In the genomic region with DNA sequence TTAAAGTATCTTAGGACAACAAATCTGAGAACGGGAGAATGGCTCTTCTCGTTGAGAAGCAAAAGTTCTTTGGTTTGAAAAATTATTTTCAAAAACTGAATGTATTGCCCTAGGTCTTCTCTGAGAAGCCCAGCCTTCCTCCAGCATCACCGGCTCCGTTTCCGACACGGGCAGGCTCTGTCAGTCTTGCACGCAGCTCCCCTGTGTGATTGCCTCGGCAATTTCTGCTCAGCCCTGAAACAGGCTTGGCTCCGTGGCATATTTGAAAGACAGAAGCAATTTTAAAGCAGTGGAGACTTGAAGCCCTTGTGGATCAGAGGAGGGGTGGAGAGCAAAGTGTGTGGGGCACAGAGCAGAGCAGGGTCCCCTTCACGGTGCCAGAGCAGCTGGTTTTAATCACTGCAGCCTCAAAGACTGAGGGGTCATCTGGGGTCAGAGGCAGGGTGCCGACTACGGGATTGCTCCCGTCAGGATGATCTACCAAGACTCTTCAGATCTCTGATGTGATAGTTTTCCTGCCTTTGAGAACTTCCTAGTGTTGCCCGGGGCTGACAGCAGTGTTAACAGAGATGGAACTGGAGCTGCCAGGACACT, we compare ENCODE assay signal across 10 mouse cellular contexts.
A peak's percentile ranks its signal among the peaks of the same experiment; 100 is the strongest.
DNase-seq lines count a peak whose midpoint lies in the region; ATAC-seq and TF ChIP-seq lines count a peak whose summit lies in the region.
"Had no signal": no experiment of that assay in that cellular context is flagged by ENCODE, and none has a peak within 500 bp of the region (broad histone marks: within the 10 kb centered on the region; RNA-seq: fewer than 3 reads in every experiment).

No protein-coding gene starts in this region.

- no peak for TF ChIP-seq POLR2A in brain, embryonic 14.5 days (IDR thresholded peaks at IDR 0.05; ENCODE audit: borderline replicate concordance, extremely low read depth, insufficient read depth, insufficient read length, poor library complexity, severe bottlenecking)

- no peak overlapping the region for H3K4me2 ChIP-seq in heart, embryonic 11.5 days
- no peak overlapping the region for H3K4me2 ChIP-seq in embryonic facial prominence, embryonic 14.5 days (ENCODE audit: low read depth, low read length)
- H3K4me2 ChIP-seq: liver, embryonic 11.5 days had no signal

- 24% methylated on average over 14 of the region's 14 CpGs for WGBS in heart, embryonic 10.5 days
- 24% methylated on average over 14 of the region's 14 CpGs for WGBS in heart, embryonic 11.5 days (ENCODE audit: insufficient replicate concordance)
- WGBS in embryonic facial prominence, embryonic 14.5 days, result 10% methylated on average over 14 of the region's 14 CpGs

- peak overlapping the region; percentile 45; the same call in 1 of the 2 replicates for H3K27ac ChIP-seq in heart, embryonic 10.5 days
- no peak overlapping the region for H3K27ac ChIP-seq in heart, embryonic 11.5 days (ENCODE audit: low read depth, low read length)
- peak overlapping the region; percentile 33; the same call in 1 of the 2 replicates for H3K27ac ChIP-seq in embryonic facial prominence, embryonic 14.5 days (replicated peaks; ENCODE audit: low read depth, low read length)
- H3K27ac ChIP-seq: layer of hippocampus, adult 2 months had no signal

- peaks cover 9% of the 10 kb centered on the region; the same call in 1 of the 2 replicates for H3K36me3 ChIP-seq in heart, embryonic 10.5 days
- H3K36me3 ChIP-seq in heart, embryonic 11.5 days (ENCODE audit: control insufficient read depth, insufficient read depth, low read length), result no peaks in the 10 kb centered on the region
- peaks cover 31% of the 10 kb centered on the region for H3K36me3 ChIP-seq in embryonic facial prominence, embryonic 14.5 days (ENCODE audit: control insufficient read depth, insufficient read depth, low read length)

- no peak overlapping the region for H3K4me3 ChIP-seq in heart, embryonic 10.5 days
- H3K4me3 ChIP-seq in heart, embryonic 11.5 days (ENCODE audit: low read depth, low read length), result no peak overlapping the region
- no peak overlapping the region for H3K4me3 ChIP-seq in embryonic facial prominence, embryonic 14.5 days (ENCODE audit: low read depth, low read length)
- H3K4me3 ChIP-seq: layer of hippocampus, adult 2 months had no signal

- H3K27me3 ChIP-seq in heart, embryonic 10.5 days (ENCODE audit: insufficient read depth, poor library complexity, severe bottlenecking), result peaks cover 35% of the 10 kb centered on the region
- peaks cover 7% of the 10 kb centered on the region; the same call in 1 of the 2 replicates for H3K27me3 ChIP-seq in heart, embryonic 11.5 days (ENCODE audit: control insufficient read depth, insufficient read depth, low read length)
- H3K27me3 ChIP-seq in embryonic facial prominence, embryonic 14.5 days (replicated peaks; ENCODE audit: control insufficient read depth, insufficient read depth, low read length), result no peaks in the 10 kb centered on the region

- no peaks in the 10 kb centered on the region for H3K9me3 ChIP-seq in heart, embryonic 10.5 days
- no peaks in the 10 kb centered on the region for H3K9me3 ChIP-seq in heart, embryonic 11.5 days (replicated peaks; ENCODE audit: control insufficient read depth, low read length)
- no peaks in the 10 kb centered on the region for H3K9me3 ChIP-seq in embryonic facial prominence, embryonic 14.5 days (ENCODE audit: control insufficient read depth, low read length)

- DNase-seq in heart, embryonic 10.5 days (ENCODE audit: low spot score), result no peak
- peak; percentile 56 for DNase-seq in brain, embryonic 14.5 days (ENCODE audit: low read depth)
- no peak for DNase-seq in embryonic facial prominence, embryonic 14.5 days (ENCODE audit: low spot score)
- DNase-seq in mesoderm, embryonic 11.5 days (ENCODE audit: low read depth, low spot score), result peak; percentile 68
- no peak for DNase-seq in frontal cortex, postnatal 36 days (ENCODE audit: low spot score in 2 of 2)
- no peak for DNase-seq in cerebellum, adult 9-11 months

- no peak for ATAC-seq in heart, embryonic 11.5 days (replicated peaks; ENCODE audit: insufficient number of reproducible peaks, low FRiP score, low TSS enrichment)
- ATAC-seq in embryonic facial prominence, embryonic 14.5 days (ENCODE audit: low read depth), result no peak
- ATAC-seq in inflammation-experienced regulatory T-cells, adult 6 months, result no peak

- TF ChIP-seq CTCF in brain, embryonic 14.5 days (IDR thresholded peaks at IDR 0.05; ENCODE audit: borderline replicate concordance, extremely low read depth, insufficient read depth, insufficient read length), result no peak

- no peak overlapping the region for H3K9ac ChIP-seq in heart, embryonic 11.5 days (ENCODE audit: low read depth, low read length)
- H3K9ac ChIP-seq in embryonic facial prominence, embryonic 14.5 days (ENCODE audit: low read depth, low read length), result 0 out of 2 replicates have a peak overlapping the region, but pooled peaks have one; percentile 25

- H3K4me1 ChIP-seq in heart, embryonic 10.5 days, result peaks cover 60% of the 10 kb centered on the region
- H3K4me1 ChIP-seq in heart, embryonic 11.5 days (ENCODE audit: control insufficient read depth, insufficient read depth, low read length), result peaks cover 33% of the 10 kb centered on the region
- peaks cover 24% of the 10 kb centered on the region for H3K4me1 ChIP-seq in embryonic facial prominence, embryonic 14.5 days (ENCODE audit: control insufficient read depth, insufficient read depth, low read length)

Comparison
In these comparisons a context has a peak if more than half of its experiments do, and no peak if none do; other contexts are left out.
1. DNase-seq: peak in brain, embryonic 14.5 days (single experiment) and mesoderm, embryonic 11.5 days (single experiment); none in heart, embryonic 10.5 days (single experiment), embryonic facial prominence, embryonic 14.5 days (single experiment), frontal cortex, postnatal 36 days (0 of 2) and cerebellum, adult 9-11 months (single experiment).